Mouse (Mus musculus) T-cell, adult 2 months (primary cell): ENCODE data around the gene Rfc5.

Source experiments
- DNase-seq: peaks from one replicate; pipeline ENCODE4 v3.0.0; 2022; ENCODE audit warnings: low spot score

Rfc5 gene

GRCm38 (mm10) chr5:117374372-117375049 is 14.3 kb downstream of the Rfc5 start:
- no peak for DNase-seq

GRCm38 (mm10) chr5:117373418-117373817 is 15.4 kb downstream of the Rfc5 start:
- DNase-seq, result no peak

GRCm38 (mm10) chr5:117370592-117370991 is 18.3 kb downstream of the Rfc5 start:
- no peak for DNase-seq

GRCm38 (mm10) chr5:117367206-117367605 is 21.6 kb downstream of the Rfc5 start:
- no peak for DNase-seq

- DNase-seq, result no peak
Observed at GRCm38 (mm10) chr5:117365904-117366561, 22.8 kb downstream of the Rfc5 start.

- DNase-seq, result no peak
Observed at GRCm38 (mm10) chr5:117364821-117365220, 24.0 kb downstream of the Rfc5 start.

- DNase-seq, result no peak
Observed at GRCm38 (mm10) chr5:117363066-117363782, 25.6 kb downstream of the Rfc5 start.

- DNase-seq, result no peak
Observed at GRCm38 (mm10) chr5:117361590-117361989, 27.3 kb downstream of the Rfc5 start.

GRCm38 (mm10) chr5:117360631-117361541 is 28.0 kb downstream of the Rfc5 start:
- DNase-seq, result no peak

GRCm38 (mm10) chr5:117360228-117360515 is 28.7 kb downstream of the Rfc5 start:
- DNase-seq, result no peak

- DNase-seq, result no peak
Observed at GRCm38 (mm10) chr5:117359497-117360227, 29.2 kb downstream of the Rfc5 start.

GRCm38 (mm10) chr5:117358725-117359124 is 30.1 kb downstream of the Rfc5 start:
- DNase-seq, result peak; percentile 70

- no peak for DNase-seq
Observed at GRCm38 (mm10) chr5:117358248-117358630, 30.6 kb downstream of the Rfc5 start.

- peak; percentile 38 for DNase-seq
Observed at GRCm38 (mm10) chr5:117357478-117358247, 31.2 kb downstream of the Rfc5 start.

GRCm38 (mm10) chr5:117357129-117357477 is 31.7 kb downstream of the Rfc5 start, which contains the start of gene Wsb2:
Gene Wsb2 (plus strand): TSS chr5:117357304.
- DNase-seq, result peak; percentile 74

GRCm38 (mm10) chr5:117356365-117357128 is 32.3 kb downstream of the Rfc5 start:
- DNase-seq, result peak; percentile 4

GRCm38 (mm10) chr5:117355648-117356303 is 33.1 kb downstream of the Rfc5 start:
- DNase-seq, result no peak

- DNase-seq, result no peak
Observed at GRCm38 (mm10) chr5:117354121-117354520, 34.7 kb downstream of the Rfc5 start.

- DNase-seq, result no peak
Observed at GRCm38 (mm10) chr5:117348279-117348678, 40.6 kb downstream of the Rfc5 start.
